Mouse (Mus musculus): ENCODE measurements around the gene Iqcc.

GRCm38 (mm10) chr4:129610472-129610871 is 8.4 kb downstream of the Iqcc start:
- TF ChIP-seq GATA1 (IDR thresholded peaks at IDR 0.05; ENCODE audit: borderline replicate concordance, low read length) (no peak), FLI1 (IDR thresholded peaks at IDR 0.05; ENCODE audit: low read length) (no peak)
